Mouse (Mus musculus): ENCODE results near the gene Zbtb8os. TPM values are rescaled to one million over a fixed set of nuclear protein-coding genes. Genes with fewer than 3 reads are reported as not detected.

Zbtb8os gene
- polyA plus RNA-seq, 1 experiment = 138 TPM

GRCm38 (mm10) chr4:129385685-129386084, 50.2 kb downstream of the Zbtb8os start:
- no peak overlapping the region for H3K27ac ChIP-seq (ENCODE audit: insufficient read depth, low read length)
- H3K36me3 ChIP-seq (ENCODE audit: control insufficient read depth, insufficient read depth, low read length, poor library complexity, severe bottlenecking) = no peaks in the 10 kb centered on the region
- H3K4me3 ChIP-seq (ENCODE audit: low read depth, low read length) = no peak overlapping the region
- H3K9ac ChIP-seq (ENCODE audit: low read depth, poor library complexity, severe bottlenecking) = no peak overlapping the region
- peaks cover 2% of the 10 kb centered on the region for H3K4me1 ChIP-seq (ENCODE audit: control insufficient read depth, insufficient read depth, low read length)
- no peaks in the 10 kb centered on the region for H3K27me3 ChIP-seq (ENCODE audit: control insufficient read depth, insufficient read depth, low read length, poor library complexity, severe bottlenecking)
- TF ChIP-seq POLR2A (IDR thresholded peaks at IDR 0.05; ENCODE audit: insufficient read depth, low read length) (no peak), EP300 (IDR thresholded peaks at IDR 0.05; ENCODE audit: insufficient read depth, low read depth, low read length) (no peak), CTCF (IDR thresholded peaks at IDR 0.05; ENCODE audit: low read depth, low read length) (no peak)
- no peaks in the 10 kb centered on the region for H3K9me3 ChIP-seq (replicated peaks; ENCODE audit: control insufficient read depth, insufficient read depth, low read length, poor library complexity, severe bottlenecking)

- Histone ChIP-seq H3K27ac (ENCODE audit: insufficient read depth, low read length) (no peak overlapping the region), H3K4me1 (ENCODE audit: control insufficient read depth, insufficient read depth, low read length) (peaks cover 2% of the 10 kb centered on the region), H3K9ac (ENCODE audit: low read depth, poor library complexity, severe bottlenecking) (no peak overlapping the region), H3K27me3 (ENCODE audit: control insufficient read depth, insufficient read depth, low read length, poor library complexity, severe bottlenecking) (no peaks in the 10 kb centered on the region), H3K36me3 (ENCODE audit: control insufficient read depth, insufficient read depth, low read length, poor library complexity, severe bottlenecking) (no peaks in the 10 kb centered on the region), H3K4me3 (ENCODE audit: low read depth, low read length) (no peak overlapping the region), H3K9me3 (replicated peaks; ENCODE audit: control insufficient read depth, insufficient read depth, low read length, poor library complexity, severe bottlenecking) (no peaks in the 10 kb centered on the region)
- no peak for TF ChIP-seq EP300 (IDR thresholded peaks at IDR 0.05; ENCODE audit: insufficient read depth, low read depth, low read length)
Observed at GRCm38 (mm10) chr4:129386269-129386946, 50.9 kb downstream of the Zbtb8os start.

- H3K9ac ChIP-seq (ENCODE audit: low read depth, poor library complexity, severe bottlenecking) = no peak overlapping the region
- TF ChIP-seq POLR2A (IDR thresholded peaks at IDR 0.05; ENCODE audit: insufficient read depth, low read length) (no peak), EP300 (IDR thresholded peaks at IDR 0.05; ENCODE audit: insufficient read depth, low read depth, low read length) (no peak), CTCF (IDR thresholded peaks at IDR 0.05; ENCODE audit: low read depth, low read length) (no peak)
- peaks cover 2% of the 10 kb centered on the region for H3K4me1 ChIP-seq (ENCODE audit: control insufficient read depth, insufficient read depth, low read length)
Observed at GRCm38 (mm10) chr4:129386989-129387388, 51.5 kb downstream of the Zbtb8os start.

GRCm38 (mm10) chr4:129388404-129388803, 52.9 kb downstream of the Zbtb8os start:
- H3K4me1 ChIP-seq (ENCODE audit: control insufficient read depth, insufficient read depth, low read length) = peaks cover 5% of the 10 kb centered on the region
- H3K27me3 ChIP-seq (ENCODE audit: control insufficient read depth, insufficient read depth, low read length, poor library complexity, severe bottlenecking) = no peaks in the 10 kb centered on the region
- H3K9me3 ChIP-seq (replicated peaks; ENCODE audit: control insufficient read depth, insufficient read depth, low read length, poor library complexity, severe bottlenecking) = no peaks in the 10 kb centered on the region
- H3K4me3 ChIP-seq (ENCODE audit: low read depth, low read length) = no peak overlapping the region
- no peaks in the 10 kb centered on the region for H3K36me3 ChIP-seq (ENCODE audit: control insufficient read depth, insufficient read depth, low read length, poor library complexity, severe bottlenecking)
- TF ChIP-seq EP300 (IDR thresholded peaks at IDR 0.05; ENCODE audit: insufficient read depth, low read depth, low read length) = no peak
- no peak for TF ChIP-seq POLR2A (IDR thresholded peaks at IDR 0.05; ENCODE audit: insufficient read depth, low read length)
- TF ChIP-seq CTCF (IDR thresholded peaks at IDR 0.05; ENCODE audit: low read depth, low read length) = no peak
- no peak overlapping the region for H3K9ac ChIP-seq (ENCODE audit: low read depth, poor library complexity, severe bottlenecking)
- no peak overlapping the region for H3K27ac ChIP-seq (ENCODE audit: insufficient read depth, low read length)

More at GRCm38 (mm10) chr4:129386989-129387388, 51.5 kb downstream of the Zbtb8os start:
- H3K27me3 ChIP-seq (ENCODE audit: control insufficient read depth, insufficient read depth, low read length, poor library complexity, severe bottlenecking) = no peaks in the 10 kb centered on the region
- H3K9me3 ChIP-seq (replicated peaks; ENCODE audit: control insufficient read depth, insufficient read depth, low read length, poor library complexity, severe bottlenecking) = no peaks in the 10 kb centered on the region
- no peaks in the 10 kb centered on the region for H3K36me3 ChIP-seq (ENCODE audit: control insufficient read depth, insufficient read depth, low read length, poor library complexity, severe bottlenecking)
- no peak overlapping the region for H3K4me3 ChIP-seq (ENCODE audit: low read depth, low read length)
- no peak overlapping the region for H3K27ac ChIP-seq (ENCODE audit: insufficient read depth, low read length)

- Histone ChIP-seq H3K36me3 (ENCODE audit: control insufficient read depth, insufficient read depth, low read length, poor library complexity, severe bottlenecking) (no peaks in the 10 kb centered on the region), H3K4me1 (ENCODE audit: control insufficient read depth, insufficient read depth, low read length) (peaks cover 5% of the 10 kb centered on the region), H3K9me3 (replicated peaks; ENCODE audit: control insufficient read depth, insufficient read depth, low read length, poor library complexity, severe bottlenecking) (no peaks in the 10 kb centered on the region), H3K27ac (ENCODE audit: insufficient read depth, low read length) (no peak overlapping the region), H3K27me3 (ENCODE audit: control insufficient read depth, insufficient read depth, low read length, poor library complexity, severe bottlenecking) (no peaks in the 10 kb centered on the region), H3K4me3 (ENCODE audit: low read depth, low read length) (no peak overlapping the region), H3K9ac (ENCODE audit: low read depth, poor library complexity, severe bottlenecking) (0 out of 2 replicates have a peak overlapping the region, but pooled peaks have one; percentile 26)
- no peak for TF ChIP-seq CTCF (IDR thresholded peaks at IDR 0.05; ENCODE audit: low read depth, low read length)
- TF ChIP-seq EP300 (IDR thresholded peaks at IDR 0.05; ENCODE audit: insufficient read depth, low read depth, low read length) = no peak
- TF ChIP-seq POLR2A (IDR thresholded peaks at IDR 0.05; ENCODE audit: insufficient read depth, low read length) = no peak
Observed at GRCm38 (mm10) chr4:129390216-129390743, 54.8 kb downstream of the Zbtb8os start.

GRCm38 (mm10) chr4:129390936-129391557, 55.6 kb downstream of the Zbtb8os start:
- no peaks in the 10 kb centered on the region for H3K36me3 ChIP-seq (ENCODE audit: control insufficient read depth, insufficient read depth, low read length, poor library complexity, severe bottlenecking)
- H3K27me3 ChIP-seq (ENCODE audit: control insufficient read depth, insufficient read depth, low read length, poor library complexity, severe bottlenecking) = no peaks in the 10 kb centered on the region
- peaks cover 5% of the 10 kb centered on the region for H3K4me1 ChIP-seq (ENCODE audit: control insufficient read depth, insufficient read depth, low read length)
- TF ChIP-seq EP300 (IDR thresholded peaks at IDR 0.05; ENCODE audit: insufficient read depth, low read depth, low read length) (no peak), CTCF (IDR thresholded peaks at IDR 0.05; ENCODE audit: low read depth, low read length) (no peak), POLR2A (IDR thresholded peaks at IDR 0.05; ENCODE audit: insufficient read depth, low read length) (no peak)
- H3K9ac ChIP-seq (ENCODE audit: low read depth, poor library complexity, severe bottlenecking) = no peak overlapping the region
- no peak overlapping the region for H3K4me3 ChIP-seq (ENCODE audit: low read depth, low read length)
- H3K27ac ChIP-seq (ENCODE audit: insufficient read depth, low read length) = no peak overlapping the region
- no peaks in the 10 kb centered on the region for H3K9me3 ChIP-seq (replicated peaks; ENCODE audit: control insufficient read depth, insufficient read depth, low read length, poor library complexity, severe bottlenecking)
